Comparison of ENCODE assay signal across 9 mouse cellular contexts in the genomic region with DNA sequence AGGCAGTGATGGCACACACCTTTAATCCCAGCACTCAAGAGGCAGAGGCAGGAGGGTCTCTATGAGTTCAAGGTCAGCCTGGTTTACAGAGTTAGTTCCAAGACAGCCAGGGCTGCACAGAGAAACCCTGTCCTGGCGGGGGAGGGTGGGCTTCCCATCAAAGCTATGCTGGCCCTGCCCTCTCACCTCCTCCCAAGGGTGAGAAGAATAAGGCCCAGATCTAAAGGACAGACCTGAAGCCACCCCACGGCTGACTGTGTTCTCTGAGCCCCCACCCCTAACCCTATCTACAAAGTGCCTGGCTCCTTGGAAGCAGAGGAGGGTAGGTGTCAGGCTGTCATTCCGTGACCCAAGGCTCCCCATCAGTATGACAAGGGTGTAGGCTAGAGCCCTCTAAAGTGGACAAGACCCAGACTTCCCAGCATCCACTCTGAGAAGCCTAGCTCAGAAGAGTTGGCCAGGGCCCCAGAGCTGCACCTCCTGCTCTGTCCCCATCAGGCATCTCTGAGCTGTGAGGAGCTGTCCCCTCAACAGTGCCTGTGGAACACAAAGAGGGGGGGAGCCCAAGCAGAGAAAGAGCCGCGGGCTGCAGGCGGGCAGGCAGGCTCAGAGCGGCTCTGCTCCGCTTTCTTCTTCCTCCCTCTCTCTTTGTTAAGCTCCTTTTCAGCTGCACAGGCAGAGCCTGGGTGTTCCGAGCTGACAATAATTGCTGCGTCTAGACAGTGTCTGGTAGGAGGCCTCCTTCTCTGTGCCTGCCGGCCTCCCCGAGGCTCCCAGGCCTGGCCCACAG.
DNase-seq lines count a peak whose midpoint lies in the region; ATAC-seq and TF ChIP-seq lines count a peak whose summit lies in the region.
"Had no signal": no experiment of that assay in that cellular context is flagged by ENCODE, and none has a peak within 500 bp of the region (broad histone marks: within the 10 kb centered on the region; RNA-seq: fewer than 3 reads in every experiment).

No protein-coding gene starts in this region.

- H3K9me3 ChIP-seq in lung, postnatal 0 days (ENCODE audit: low read length): no peaks in the 10 kb centered on the region
- H3K9me3 ChIP-seq in midbrain, embryonic 11.5 days (ENCODE audit: control insufficient read depth, low read length): no peaks in the 10 kb centered on the region

- no peak for TF ChIP-seq EP300 in lung, postnatal 0 days (IDR thresholded peaks at IDR 0.05)

- no peaks in the 10 kb centered on the region for H3K36me3 ChIP-seq in lung, postnatal 0 days (ENCODE audit: insufficient read depth, low read length)
- no peaks in the 10 kb centered on the region for H3K36me3 ChIP-seq in kidney, adult 2 months (ENCODE audit: control insufficient read depth, insufficient read depth, low read length)
- no peaks in the 10 kb centered on the region for H3K36me3 ChIP-seq in midbrain, embryonic 11.5 days (ENCODE audit: control insufficient read depth, insufficient read depth, low read length)

- no peak for ATAC-seq in lung, postnatal 0 days
- ATAC-seq in midbrain, embryonic 11.5 days (ENCODE audit: low FRiP score): peak; percentile 72
- ATAC-seq in activated CD4-positive, CD25-positive, alpha-beta regulatory T cell, adult 4 months: no peak

- peaks cover 49% of the 10 kb centered on the region for H3K4me1 ChIP-seq in lung, postnatal 0 days (ENCODE audit: insufficient read depth, low read depth, low read length)
- H3K4me1 ChIP-seq in kidney, adult 2 months (ENCODE audit: control insufficient read depth, insufficient read depth, low read length): peaks cover 69% of the 10 kb centered on the region
- peaks cover 93% of the 10 kb centered on the region for H3K4me1 ChIP-seq in midbrain, embryonic 11.5 days (ENCODE audit: control insufficient read depth, insufficient read depth, low read length)

- no peak overlapping the region for H3K4me3 ChIP-seq in lung, postnatal 0 days (ENCODE audit: low read depth, low read length)
- no peak overlapping the region for H3K4me3 ChIP-seq in kidney, adult 2 months (ENCODE audit: insufficient read depth, low read depth, low read length)
- 0 out of 2 replicates have a peak overlapping the region, but pooled peaks have one; percentile 0 for H3K4me3 ChIP-seq in midbrain, embryonic 11.5 days (ENCODE audit: low read depth, low read length)

- H3K27me3 ChIP-seq in lung, postnatal 0 days (replicated peaks; ENCODE audit: insufficient read depth, low read length): no peaks in the 10 kb centered on the region
- H3K27me3 ChIP-seq in kidney, adult 2 months (replicated peaks; ENCODE audit: control insufficient read depth, insufficient read depth, low read length): no peaks in the 10 kb centered on the region
- no peaks in the 10 kb centered on the region for H3K27me3 ChIP-seq in midbrain, embryonic 11.5 days (ENCODE audit: control insufficient read depth, insufficient read depth, low read length)

- 0 out of 2 replicates have a peak overlapping the region, but pooled peaks have one; percentile 13 for H3K9ac ChIP-seq in lung, postnatal 0 days (replicated peaks; ENCODE audit: low read depth)
- H3K9ac ChIP-seq in midbrain, embryonic 11.5 days (ENCODE audit: low read length): peak overlapping the region; percentile 78

- TF ChIP-seq CTCF in lung, postnatal 0 days (IDR thresholded peaks at IDR 0.05): no peak
- TF ChIP-seq CTCF in kidney, adult 2 months (conservative IDR thresholded peaks at IDR 0.05; ENCODE audit: insufficient read depth, insufficient read length, low read depth, low read length): no peak

- peak overlapping the region; percentile 68 for H3K27ac ChIP-seq in lung, postnatal 0 days (ENCODE audit: low read length)
- H3K27ac ChIP-seq in kidney, adult 2 months (ENCODE audit: insufficient read depth, low read depth, low read length): peak overlapping the region; percentile 81
- peak overlapping the region; percentile 100 for H3K27ac ChIP-seq in midbrain, embryonic 11.5 days (ENCODE audit: low read depth, low read length)
- H3K27ac ChIP-seq: macrophage had no signal

- H3K4me2 ChIP-seq in lung, postnatal 0 days (replicated peaks; ENCODE audit: low read depth, low read length): no peak overlapping the region
- H3K4me2 ChIP-seq in midbrain, embryonic 11.5 days: peak overlapping the region; percentile 16; the same call in 1 of the 2 replicates

- WGBS in lung, postnatal 0 days: 36% methylated on average over 12 of the region's 12 CpGs
- WGBS in kidney, adult 2 months: 30% methylated on average over 12 of the region's 12 CpGs
- WGBS in midbrain, embryonic 11.5 days: 7% methylated on average over 12 of the region's 12 CpGs

- TF ChIP-seq POLR2A in kidney, adult 2 months (IDR thresholded peaks at IDR 0.05; ENCODE audit: low read depth, low read length): no peak

- peak; percentile 51 for DNase-seq in lung, postnatal 0 days (ENCODE audit: low spot score)
- DNase-seq in lung, postnatal 25 days (ENCODE audit: low spot score): no peak
- DNase-seq in cerebellum, adult 9-11 months: peak; percentile 81
- DNase-seq in frontal cortex, postnatal 10 days (ENCODE audit: low spot score in 2 of 2): peak; percentile 66 to 68
- DNase-seq in kidney, adult 2 months: peak; percentile 61
- peak; percentile 97 for DNase-seq in midbrain, embryonic 11.5 days (ENCODE audit: low spot score, missing footprints)
- DNase-seq in thymus, postnatal 36 days: no peak

Comparison
In these comparisons a context has a peak if more than half of its experiments do, and no peak if none do; other contexts are left out.
1. DNase-seq: peak in lung, postnatal 0 days (single experiment), cerebellum, adult 9-11 months (single experiment), frontal cortex, postnatal 10 days (2 of 2), kidney, adult 2 months (single experiment) and midbrain, embryonic 11.5 days (single experiment); none in lung, postnatal 25 days (single experiment) and thymus, postnatal 36 days (0 of 2).
2. Peak in every context shown above with its lines, with median percentiles within 50 percentile points of each other: H3K27ac ChIP-seq.